Mouse (Mus musculus): ENCODE results near the gene Clec3b. TPM values are rescaled to one million over a fixed set of nuclear protein-coding genes. Genes with fewer than 3 reads are reported as not detected.

Gene Clec3b
- polyA plus RNA-seq (2012; rRNA removed) = 151 and 180 TPM in 2 replicates

DNA sequence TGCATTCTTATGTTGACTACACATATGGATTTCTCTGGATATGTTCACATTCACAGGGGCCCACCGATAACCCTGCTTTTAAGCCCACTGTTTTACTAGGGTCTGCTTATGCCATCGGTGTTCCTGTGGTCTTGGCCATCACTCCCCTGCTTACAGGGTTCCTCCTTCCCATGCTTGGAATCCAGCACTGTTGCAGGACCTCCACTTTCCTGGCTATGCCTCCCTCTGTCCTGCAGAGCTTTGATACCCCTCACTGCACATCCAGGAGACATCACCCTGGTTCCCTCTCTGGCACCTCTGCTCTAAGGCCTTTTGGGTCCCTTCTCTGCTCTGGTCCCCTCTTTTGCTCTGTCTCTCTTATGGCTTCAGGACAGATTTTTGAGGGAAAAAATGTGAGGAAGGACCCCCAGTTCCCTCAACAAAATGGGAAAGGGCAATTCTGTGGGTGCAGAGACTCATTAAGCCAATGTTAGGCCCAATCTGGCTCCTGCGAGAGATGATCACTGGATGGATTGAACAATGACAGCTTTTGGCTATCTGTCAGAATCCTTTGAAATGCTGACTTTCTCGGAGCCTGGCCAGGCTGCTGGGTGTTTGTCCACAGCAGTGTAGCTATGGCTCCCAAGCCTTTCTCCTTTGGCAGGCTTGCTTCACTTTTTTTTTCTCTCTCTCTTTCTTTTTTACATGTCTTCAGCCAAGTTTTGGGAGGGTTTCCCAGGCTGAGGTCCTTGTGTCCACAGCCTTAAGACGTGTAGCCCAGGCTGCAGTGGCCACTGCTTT, at the start of gene Clec3b:
Gene Clec3b, plus strand, starts transcription at position 706 of the 780 bp plus-strand sequence.
- H3K4me1 ChIP-seq (ENCODE audit: control insufficient read depth, insufficient read depth, low read length) = peaks cover 3% of the 10 kb centered on the region; the same call in 1 of the 2 replicates
- TF ChIP-seq CTCF (IDR thresholded peaks at IDR 0.05; ENCODE audit: insufficient read depth, low read length) = no peak
- peak; percentile 48; the same call in 1 of the 2 replicates for TF ChIP-seq POLR2A (IDR thresholded peaks at IDR 0.05; ENCODE audit: borderline replicate concordance, extremely low read depth, low read depth, low read length)
- peak within 1 kb of the TSS; percentile 7 for H3K4me3 ChIP-seq (replicated peaks; ENCODE audit: extremely low read depth, low read depth, low read length)
- 74% methylated on average over 5 of the region's 5 CpGs for WGBS
- DNase-seq = no peak

DNA sequence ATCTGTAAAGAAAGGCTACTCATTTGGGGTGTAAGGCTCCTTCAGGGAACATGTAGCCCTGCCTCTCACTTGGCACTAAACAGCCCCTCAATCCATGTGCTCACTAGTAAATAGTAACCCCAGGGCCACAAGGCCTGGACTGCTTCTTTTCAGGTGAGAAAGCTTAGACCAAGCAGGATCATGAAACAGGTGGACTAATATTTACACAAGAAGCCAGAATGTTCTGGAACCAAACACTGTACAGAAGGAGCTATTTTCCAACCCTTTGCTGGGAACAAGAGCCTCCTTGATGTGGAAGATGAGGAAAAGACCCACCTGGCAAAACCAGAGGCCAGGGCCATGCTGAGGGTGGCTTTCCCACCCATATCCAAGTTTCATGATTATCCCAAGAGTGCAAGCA, 47.3 kb upstream of the Clec3b start:
- TF ChIP-seq POLR2A (IDR thresholded peaks at IDR 0.05; ENCODE audit: borderline replicate concordance, extremely low read depth, low read depth, low read length) (no peak), CTCF (IDR thresholded peaks at IDR 0.05; ENCODE audit: insufficient read depth, low read length) (no peak)
- DNase-seq = no peak
- Histone ChIP-seq H3K4me1 (ENCODE audit: control insufficient read depth, insufficient read depth, low read length) (peaks cover 6% of the 10 kb centered on the region; the same call in 1 of the 2 replicates), H3K4me3 (replicated peaks; ENCODE audit: extremely low read depth, low read depth, low read length) (no peak overlapping the region)

DNA sequence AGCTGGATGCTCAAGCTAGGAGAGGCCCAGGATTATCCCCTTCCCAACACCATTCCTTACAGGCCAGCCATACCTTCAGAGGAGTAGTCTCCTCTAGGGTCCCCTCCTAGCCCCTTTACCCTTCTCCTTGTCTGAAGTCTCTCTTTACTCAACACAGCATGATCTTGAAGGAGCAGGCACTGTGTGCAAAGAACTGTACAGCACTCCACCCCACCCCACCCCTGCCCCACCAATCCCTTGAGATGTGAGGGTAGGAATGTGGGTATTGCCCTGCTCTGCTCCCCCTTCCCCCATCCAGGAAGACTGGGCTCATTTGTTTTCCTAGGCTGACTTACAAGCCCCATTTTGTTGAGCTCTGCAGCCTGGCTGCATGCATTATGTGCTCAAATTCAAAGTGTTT, 46.4 kb upstream of the Clec3b start:
- no peak overlapping the region for H3K4me3 ChIP-seq (replicated peaks; ENCODE audit: extremely low read depth, low read depth, low read length)
- TF ChIP-seq CTCF (IDR thresholded peaks at IDR 0.05; ENCODE audit: insufficient read depth, low read length) (no peak), POLR2A (IDR thresholded peaks at IDR 0.05; ENCODE audit: borderline replicate concordance, extremely low read depth, low read depth, low read length) (no peak)
- DNase-seq = no peak

DNA sequence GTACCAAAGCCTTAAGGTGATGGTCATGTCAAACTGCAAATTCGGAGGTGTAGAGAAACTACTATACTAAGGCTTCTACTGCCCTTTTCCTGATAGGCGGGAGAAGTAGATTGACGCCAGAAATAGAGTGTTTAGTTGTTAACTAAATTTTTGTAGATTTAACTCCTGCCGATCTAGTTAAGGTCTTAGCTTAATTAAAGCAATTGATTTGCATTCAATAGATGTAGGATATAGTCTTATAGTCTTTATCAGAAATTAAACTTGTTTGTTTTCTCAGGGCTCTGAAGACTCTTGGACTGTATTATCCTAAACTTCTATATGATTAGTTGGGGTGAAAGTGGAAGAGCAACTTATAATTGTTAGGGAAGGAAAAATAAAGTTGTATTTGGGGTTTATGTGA, 43.6 kb upstream of the Clec3b start:
- Histone ChIP-seq H3K4me1 (ENCODE audit: control insufficient read depth, insufficient read depth, low read length) (peaks cover 8% of the 10 kb centered on the region), H3K4me3 (replicated peaks; ENCODE audit: extremely low read depth, low read depth, low read length) (no peak overlapping the region)
- no peak for TF ChIP-seq POLR2A (IDR thresholded peaks at IDR 0.05; ENCODE audit: borderline replicate concordance, extremely low read depth, low read depth, low read length)
- TF ChIP-seq CTCF (IDR thresholded peaks at IDR 0.05; ENCODE audit: insufficient read depth, low read length) = no peak
- 76% methylated on average over 4 of the region's 4 CpGs for WGBS
- no peak for DNase-seq

More for the DNA sequence above, 46.4 kb upstream of the Clec3b start:
- H3K4me1 ChIP-seq (ENCODE audit: control insufficient read depth, insufficient read depth, low read length) = peaks cover 6% of the 10 kb centered on the region; the same call in 1 of the 2 replicates

DNA sequence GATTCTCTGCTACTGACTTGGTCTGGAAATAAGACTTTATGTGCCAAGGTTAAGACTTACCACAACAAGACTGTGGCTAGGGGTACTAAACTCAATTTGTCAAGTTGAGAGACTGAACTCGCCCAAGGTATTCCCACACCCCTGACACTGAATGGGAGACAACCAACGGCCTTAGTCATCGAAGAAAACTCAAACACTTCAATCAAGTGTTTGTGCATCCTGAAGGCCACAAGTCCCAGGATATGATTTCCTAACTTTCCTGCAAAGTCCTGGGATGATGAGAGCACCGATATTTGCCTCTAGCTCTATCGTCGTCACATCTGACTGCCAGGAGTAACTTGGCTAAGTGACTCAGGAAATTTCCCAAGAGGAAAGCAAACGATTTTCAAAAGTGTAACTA, 41.6 kb upstream of the Clec3b start:
- no peak for DNase-seq
- Histone ChIP-seq H3K4me1 (ENCODE audit: control insufficient read depth, insufficient read depth, low read length) (peaks cover 5% of the 10 kb centered on the region), H3K4me3 (replicated peaks; ENCODE audit: extremely low read depth, low read depth, low read length) (no peak overlapping the region)
- 70% methylated on average over 7 of the region's 7 CpGs for WGBS
- TF ChIP-seq POLR2A (IDR thresholded peaks at IDR 0.05; ENCODE audit: borderline replicate concordance, extremely low read depth, low read depth, low read length) (no peak), CTCF (IDR thresholded peaks at IDR 0.05; ENCODE audit: insufficient read depth, low read length) (no peak)

DNA sequence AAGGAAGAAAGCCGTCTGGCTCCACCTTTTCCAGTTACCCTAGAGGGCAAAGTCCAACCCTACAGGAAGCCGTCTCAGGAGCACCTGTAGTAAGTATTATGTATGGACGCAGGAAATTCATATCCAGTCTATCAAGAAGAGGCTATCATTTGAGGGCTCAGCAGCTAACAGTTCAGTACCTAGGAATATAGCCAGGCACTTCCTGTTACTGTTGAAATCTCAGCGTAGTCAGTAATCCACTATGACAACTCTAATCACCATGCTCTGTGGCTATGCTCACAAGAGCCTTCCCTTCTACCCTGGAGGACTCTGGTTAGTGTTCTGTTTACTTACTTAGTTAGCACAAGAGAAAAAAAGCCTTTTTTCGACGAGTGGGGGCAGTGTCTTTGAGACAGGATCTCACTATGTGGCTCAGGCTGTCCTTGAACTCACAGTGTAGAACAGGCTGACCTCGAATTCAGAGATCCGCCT, 39.0 kb upstream of the Clec3b start:
- WGBS = 35% methylated on average over 8 of the region's 8 CpGs
- Histone ChIP-seq H3K4me1 (ENCODE audit: control insufficient read depth, insufficient read depth, low read length) (peaks cover 2% of the 10 kb centered on the region; the same call in 1 of the 2 replicates), H3K4me3 (replicated peaks; ENCODE audit: extremely low read depth, low read depth, low read length) (no peak overlapping the region)
- no peak for DNase-seq
- TF ChIP-seq POLR2A (IDR thresholded peaks at IDR 0.05; ENCODE audit: borderline replicate concordance, extremely low read depth, low read depth, low read length) (no peak), CTCF (IDR thresholded peaks at IDR 0.05; ENCODE audit: insufficient read depth, low read length) (no peak)

DNA sequence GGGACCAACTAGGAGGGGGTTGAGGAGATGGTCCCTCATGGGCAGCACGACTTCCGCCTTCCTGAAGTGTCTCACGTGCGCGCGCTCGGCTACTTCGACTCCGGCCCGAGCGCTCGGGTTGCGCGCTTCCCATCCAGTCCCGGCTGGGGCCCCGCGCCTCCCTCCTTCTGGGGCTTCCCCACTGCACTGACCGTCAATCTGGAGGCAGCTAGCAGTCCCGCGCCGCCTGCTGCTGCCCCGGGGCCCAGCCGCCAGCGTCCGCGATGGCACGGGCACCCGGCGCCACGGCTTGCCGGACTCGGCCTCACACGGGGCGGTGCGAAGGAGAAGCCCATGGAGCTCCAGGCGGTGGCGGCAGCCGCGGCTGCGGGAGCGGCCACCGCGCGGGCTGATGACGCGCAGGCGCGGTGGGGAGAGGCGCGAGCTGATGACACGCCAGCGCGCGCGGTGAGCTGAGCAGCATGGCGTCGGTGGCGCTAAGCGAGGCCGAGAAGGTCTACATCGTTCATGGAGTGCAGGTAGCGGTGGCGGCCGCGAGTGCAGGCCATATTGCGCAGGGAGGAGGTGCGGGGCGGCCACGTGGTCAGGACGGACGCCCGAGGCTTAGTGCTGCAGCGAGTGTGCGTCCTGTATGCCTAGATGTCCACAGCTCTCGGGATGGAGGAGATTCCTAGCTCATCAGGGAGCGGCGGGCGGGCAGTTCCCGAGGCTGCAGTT, 37.8 kb upstream of the Clec3b start, which contains the start of the genes Zdhhc3 and Exosc7:
Gene Zdhhc3, minus strand, starts transcription at position 401 of the 717 bp plus-strand sequence.
Gene Exosc7, plus strand, starts transcription at position 411 of the 717 bp plus-strand sequence.
- Histone ChIP-seq H3K4me1 (ENCODE audit: control insufficient read depth, insufficient read depth, low read length) (peaks cover 2% of the 10 kb centered on the region; the same call in 1 of the 2 replicates), H3K4me3 (replicated peaks; ENCODE audit: extremely low read depth, low read depth, low read length) (peak within 1 kb of the TSS; percentile 74)
- under 1% methylated on average over 79 of the region's 79 CpGs for WGBS
- DNase-seq = peak; percentile 89
- TF ChIP-seq POLR2A (IDR thresholded peaks at IDR 0.05; ENCODE audit: borderline replicate concordance, extremely low read depth, low read depth, low read length) = peak; percentile 87; the same call in 1 of the 2 replicates
- TF ChIP-seq CTCF (IDR thresholded peaks at IDR 0.05; ENCODE audit: insufficient read depth, low read length) = no peak

DNA sequence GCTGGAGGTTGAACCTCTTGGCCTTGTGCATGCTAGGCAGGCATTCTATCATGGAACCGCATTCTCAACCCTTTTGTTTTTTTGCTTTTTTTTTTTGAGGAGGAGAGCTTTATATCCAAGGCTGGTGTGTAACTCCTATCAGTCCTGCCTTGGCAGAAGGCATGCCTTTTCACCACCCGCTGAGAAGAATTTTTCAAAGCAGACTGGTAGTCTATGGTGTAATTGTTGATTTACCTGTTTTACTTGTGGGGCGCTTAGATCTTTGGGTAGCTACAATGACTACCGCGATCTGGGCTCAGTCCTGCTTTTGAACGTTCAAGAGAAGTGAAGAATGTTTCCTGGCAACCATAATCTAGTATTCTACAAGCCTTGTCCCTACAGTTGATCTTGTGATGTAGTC, 36.8 kb upstream of the Clec3b start:
- Histone ChIP-seq H3K4me1 (ENCODE audit: control insufficient read depth, insufficient read depth, low read length) (peaks cover 4% of the 10 kb centered on the region), H3K4me3 (replicated peaks; ENCODE audit: extremely low read depth, low read depth, low read length) (peak overlapping the region; percentile 19)
- 47% methylated on average over 6 of the region's 6 CpGs for WGBS
- no peak for TF ChIP-seq POLR2A (IDR thresholded peaks at IDR 0.05; ENCODE audit: borderline replicate concordance, extremely low read depth, low read depth, low read length)
- no peak for TF ChIP-seq CTCF (IDR thresholded peaks at IDR 0.05; ENCODE audit: insufficient read depth, low read length)
- DNase-seq = no peak

DNA sequence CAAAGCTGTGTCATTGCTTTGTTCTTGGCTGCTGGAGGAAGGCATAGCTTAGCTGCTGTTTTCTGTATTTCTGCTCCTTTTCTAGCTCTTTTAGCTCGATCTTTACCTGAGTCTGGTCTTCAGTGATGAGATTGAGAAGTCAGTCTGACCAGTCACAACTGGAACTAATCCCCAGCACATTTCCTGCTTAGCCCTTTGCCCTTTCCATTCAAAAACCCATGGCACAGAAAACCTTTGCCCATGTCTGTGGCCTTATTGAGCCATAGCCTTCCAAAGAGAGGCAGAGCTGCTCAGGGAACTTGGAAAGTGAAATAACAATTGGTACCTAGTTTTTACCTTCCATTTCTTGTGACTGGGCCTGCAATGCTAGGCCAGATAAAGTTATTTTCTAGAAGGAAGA, 35.2 kb upstream of the Clec3b start:
- Histone ChIP-seq H3K4me3 (replicated peaks; ENCODE audit: extremely low read depth, low read depth, low read length) (no peak overlapping the region), H3K4me1 (ENCODE audit: control insufficient read depth, insufficient read depth, low read length) (peaks cover 5% of the 10 kb centered on the region)
- WGBS = 86% methylated on average over 1 of the region's 1 CpGs
- TF ChIP-seq CTCF (IDR thresholded peaks at IDR 0.05; ENCODE audit: insufficient read depth, low read length) (no peak), POLR2A (IDR thresholded peaks at IDR 0.05; ENCODE audit: borderline replicate concordance, extremely low read depth, low read depth, low read length) (no peak)
- DNase-seq = no peak

All from lung, adult 2 months (tissue).